Mouse (Mus musculus) midbrain, embryonic 10.5 days (tissue): ENCODE results near the gene Disp3. TPM values are rescaled to one million over a fixed set of nuclear protein-coding genes. Genes with fewer than 3 reads are reported as not detected.

ENCODE experiments used
- DNase-seq: peaks from one replicate; pipeline ENCODE4 v3.0.0-alpha.2; 2017; ENCODE audit warnings: low spot score
- H3K27ac ChIP-seq: fragments of 300-500 bp; sonication (generic); replicated peaks from 2 replicates; pipeline ENCODE4 v1.5.1; 2016; ENCODE audit warnings: mild to moderate bottlenecking
- H3K27me3 ChIP-seq: fragments of 300-500 bp; sonication (generic); 2 replicates; pipeline ENCODE4 v1.6.1; 2016; ENCODE audit warnings: low read depth, mild to moderate bottlenecking; ENCODE audit not compliant: poor library complexity, severe bottlenecking
- H3K36me3 ChIP-seq: fragments of 300-500 bp; sonication (generic); 2 replicates; pipeline ENCODE4 v1.6.1; 2016; ENCODE audit warnings: mild to moderate bottlenecking, moderate library complexity
- H3K4me1 ChIP-seq: fragments of 300-500 bp; sonication (generic); 2 replicates; pipeline ENCODE4 v1.6.1; 2016
- H3K4me3 ChIP-seq: fragments of 300-500 bp; sonication (generic); 2 replicates; pipeline ENCODE4 v1.5.1; 2016; ENCODE audit warnings: mild to moderate bottlenecking, moderate library complexity
- H3K9me3 ChIP-seq: fragments of 300-500 bp; sonication (generic); replicated peaks from 2 replicates; pipeline ENCODE4 v1.6.1; 2016; ENCODE audit warnings: mild to moderate bottlenecking
- WGBS: fragments of 180-500 bp; shearing (Covaris S2); methylation state at CpG from one replicate; pipeline ENCODE4 v1.1.7; 2016; 5-methylcytosine and 5-hydroxymethylcytosine counted together
- polyA plus RNA-seq: library from polyadenylated mRNA; unstranded; fragments of >200 nt; fragmentation: Nextera tagmentation; extraction: Ambion mirVana; gene quantifications from 2 replicates; pipeline ENCODE4 v1.2.1, GENCODE M21; 2016

The Disp3 gene
- polyA plus RNA-seq, 1 experiment from 2014 or later: 3.7 TPM

GRCm38 (mm10) chr4:148238218-148238617, 49.5 kb downstream of the Disp3 start:
- Histone ChIP-seq H3K4me1 (peaks cover 30% of the 10 kb centered on the region), H3K27me3 (peaks cover 2% of the 10 kb centered on the region; the same call in 1 of the 2 replicates), H3K36me3 (peaks cover 21% of the 10 kb centered on the region), H3K9me3 (no peaks in the 10 kb centered on the region), H3K4me3 (no peak overlapping the region), H3K27ac (peak overlapping the region; percentile 46; the same call in 1 of the 2 replicates)
- 51% methylated on average over 9 of the region's 9 CpGs for WGBS
- no peak for DNase-seq

- no peak for DNase-seq
- H3K36me3 ChIP-seq: peaks cover 10% of the 10 kb centered on the region
- H3K4me1 ChIP-seq: peaks cover 34% of the 10 kb centered on the region
- peaks cover 6% of the 10 kb centered on the region; the same call in 1 of the 2 replicates for H3K27me3 ChIP-seq
- H3K9me3 ChIP-seq: no peaks in the 10 kb centered on the region
- no peak overlapping the region for H3K4me3 ChIP-seq
- H3K27ac ChIP-seq: no peak overlapping the region
- 63% methylated on average over 8 of the region's 8 CpGs for WGBS
These were observed 51.1 kb downstream of the Disp3 start for GRCm38 (mm10) chr4:148236664-148237063.

GRCm38 (mm10) chr4:148233061-148233460, 54.7 kb downstream of the Disp3 start:
- Histone ChIP-seq H3K4me3 (no peak overlapping the region), H3K27me3 (peaks cover 15% of the 10 kb centered on the region), H3K36me3 (no peaks in the 10 kb centered on the region), H3K27ac (no peak overlapping the region), H3K9me3 (no peaks in the 10 kb centered on the region), H3K4me1 (peaks cover 21% of the 10 kb centered on the region)
- 87% methylated on average over 9 of the region's 9 CpGs for WGBS
- no peak for DNase-seq

- H3K4me3 ChIP-seq: no peak overlapping the region
- WGBS: 72% methylated on average over 10 of the region's 10 CpGs
- peaks cover 20% of the 10 kb centered on the region for H3K27me3 ChIP-seq
- H3K4me1 ChIP-seq: peaks cover 17% of the 10 kb centered on the region
- H3K9me3 ChIP-seq: no peaks in the 10 kb centered on the region
- no peak overlapping the region for H3K27ac ChIP-seq
- DNase-seq: no peak
- no peaks in the 10 kb centered on the region for H3K36me3 ChIP-seq
These were observed 55.1 kb downstream of the Disp3 start for GRCm38 (mm10) chr4:148232615-148233014.

- 73% methylated on average over 4 of the region's 4 CpGs for WGBS
- Histone ChIP-seq H3K27me3 (peaks cover 21% of the 10 kb centered on the region), H3K27ac (no peak overlapping the region), H3K9me3 (no peaks in the 10 kb centered on the region), H3K4me3 (no peak overlapping the region), H3K36me3 (no peaks in the 10 kb centered on the region), H3K4me1 (peaks cover 12% of the 10 kb centered on the region)
- no peak for DNase-seq
These were observed 55.6 kb downstream of the Disp3 start for GRCm38 (mm10) chr4:148232124-148232523.

DNA sequence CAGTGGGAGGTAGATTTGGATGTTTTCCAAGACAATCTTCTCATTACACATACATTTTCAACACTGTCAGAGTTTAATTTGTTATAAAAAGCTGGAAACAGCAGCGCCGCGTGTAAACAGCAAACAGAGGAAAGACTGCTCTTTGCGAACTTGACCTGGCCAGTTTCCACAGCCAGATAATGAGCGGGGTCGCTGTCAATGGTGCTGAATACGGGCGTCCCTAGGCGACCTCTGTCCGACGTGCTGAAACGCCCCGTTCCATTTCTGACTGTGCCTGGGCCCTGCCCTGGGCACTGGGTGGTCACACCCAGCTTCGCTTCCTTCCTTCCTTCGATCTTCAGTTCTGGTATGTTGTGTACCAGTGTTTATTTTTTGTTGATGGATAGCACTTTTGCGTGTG, 58.1 kb downstream of the Disp3 start:
- peak; percentile 70 for DNase-seq
- Histone ChIP-seq H3K4me3 (no peak overlapping the region), H3K27me3 (peaks cover 23% of the 10 kb centered on the region), H3K27ac (no peak overlapping the region), H3K36me3 (no peaks in the 10 kb centered on the region), H3K4me1 (peaks cover 12% of the 10 kb centered on the region), H3K9me3 (no peaks in the 10 kb centered on the region)
- 11% methylated on average over 16 of the region's 16 CpGs for WGBS

DNA sequence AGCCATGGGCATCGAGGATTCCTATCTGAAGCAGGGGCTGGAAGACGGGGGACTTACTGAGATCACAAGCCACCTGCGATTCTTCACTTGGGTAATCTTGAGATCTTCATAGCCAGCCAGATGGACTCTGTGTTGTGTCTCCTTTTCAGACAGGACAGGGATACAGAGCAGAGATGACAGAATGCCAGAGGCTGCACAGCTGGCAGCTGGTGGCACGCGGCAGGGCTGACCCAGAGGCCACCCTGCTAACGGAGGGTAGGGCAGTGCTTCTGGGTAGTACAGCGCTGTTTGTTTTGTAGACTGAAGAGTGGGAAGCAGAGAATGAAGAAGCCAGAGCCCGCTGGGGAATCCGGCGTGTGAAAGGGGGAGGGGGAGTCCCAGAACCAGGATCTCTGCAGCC, 64.8 kb downstream of the Disp3 start:
- WGBS: 45% methylated on average over 10 of the region's 10 CpGs
- DNase-seq: no peak
- H3K4me3 ChIP-seq: no peak overlapping the region
- no peaks in the 10 kb centered on the region for H3K9me3 ChIP-seq
- H3K4me1 ChIP-seq: peaks cover 24% of the 10 kb centered on the region
- no peak overlapping the region for H3K27ac ChIP-seq
- H3K36me3 ChIP-seq: no peaks in the 10 kb centered on the region
- H3K27me3 ChIP-seq: peaks cover 49% of the 10 kb centered on the region

DNA sequence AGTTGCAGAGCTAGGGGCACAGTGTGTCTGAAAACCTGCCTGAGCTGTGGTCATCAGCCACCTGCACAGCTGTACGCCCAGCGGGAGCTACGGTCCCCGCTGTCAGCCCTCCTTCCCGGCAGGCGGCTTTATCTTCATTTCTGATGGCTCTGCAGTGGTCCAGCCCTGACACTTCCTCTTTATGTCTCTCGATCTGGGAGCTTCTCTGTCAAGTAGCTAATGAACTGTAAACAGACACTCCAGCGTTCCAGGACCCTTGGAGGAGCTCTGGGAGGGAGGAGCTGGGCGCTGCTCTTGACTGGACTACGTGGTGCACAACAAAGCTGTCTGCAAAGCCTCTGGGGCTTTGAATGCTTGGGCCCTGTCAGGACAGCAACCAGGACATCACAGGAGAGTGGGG, 67.1 kb downstream of the Disp3 start:
- no peak overlapping the region for H3K27ac ChIP-seq
- peaks cover 17% of the 10 kb centered on the region for H3K4me1 ChIP-seq
- DNase-seq: no peak
- H3K36me3 ChIP-seq: no peaks in the 10 kb centered on the region
- H3K9me3 ChIP-seq: no peaks in the 10 kb centered on the region
- H3K27me3 ChIP-seq: peaks cover 48% of the 10 kb centered on the region
- WGBS: 11% methylated on average over 10 of the region's 10 CpGs
- H3K4me3 ChIP-seq: no peak overlapping the region

DNA sequence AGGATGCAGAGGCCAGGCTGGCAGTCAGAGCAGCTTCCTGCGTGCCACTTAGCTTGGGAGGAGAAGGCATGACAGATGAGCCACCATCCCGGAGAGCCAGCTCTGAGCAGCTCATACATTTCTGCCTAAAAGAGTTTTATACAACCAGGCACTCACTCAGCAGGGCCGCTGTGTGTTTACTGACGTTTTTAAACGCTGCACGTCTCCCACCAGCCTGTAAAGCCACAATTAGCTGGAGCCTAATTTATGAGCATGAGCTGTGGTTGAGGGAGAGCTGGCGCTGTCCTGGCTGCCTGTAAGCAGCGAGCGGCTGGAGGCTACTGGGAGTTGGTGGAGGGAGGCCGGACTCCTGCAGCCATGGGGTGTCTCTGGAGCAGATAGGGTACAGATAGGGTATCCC, 69.5 kb downstream of the Disp3 start:
- Histone ChIP-seq H3K36me3 (no peaks in the 10 kb centered on the region), H3K4me3 (no peak overlapping the region), H3K27ac (0 out of 2 replicates have a peak overlapping the region, but pooled peaks have one; percentile 9), H3K9me3 (no peaks in the 10 kb centered on the region), H3K4me1 (peaks cover 34% of the 10 kb centered on the region), H3K27me3 (peaks cover 62% of the 10 kb centered on the region)
- DNase-seq: no peak
- 39% methylated on average over 10 of the region's 10 CpGs for WGBS

DNA sequence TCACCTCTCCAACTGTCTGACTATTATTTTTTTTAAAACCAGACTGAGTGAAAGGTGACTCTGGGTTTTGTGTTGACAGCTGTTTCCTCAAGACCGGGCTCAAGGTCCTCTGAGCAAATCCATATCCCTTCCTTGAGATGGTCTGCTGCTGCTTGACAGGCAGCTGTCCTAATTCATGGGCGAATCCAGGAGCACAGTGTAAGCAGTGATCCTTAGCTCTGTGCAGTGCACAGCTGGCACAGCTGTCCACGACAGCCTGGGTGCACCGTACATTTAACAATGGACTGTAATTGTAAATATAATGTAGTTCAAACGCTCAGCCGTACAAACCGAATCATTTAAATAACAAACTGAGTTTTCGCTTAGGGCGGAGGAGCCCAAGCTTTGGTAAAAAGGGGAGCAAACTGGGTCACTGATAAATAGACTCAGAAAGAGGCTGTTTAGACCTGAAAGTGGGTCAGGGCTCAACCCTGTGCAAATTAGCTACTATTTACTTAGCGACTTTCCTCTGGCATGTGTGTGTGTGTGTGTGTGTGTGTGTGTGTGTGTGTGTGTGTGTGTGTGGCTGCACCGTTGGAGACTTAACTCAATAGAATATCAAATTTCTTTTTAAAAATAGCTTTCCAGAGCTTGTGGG, 72.4 kb downstream of the Disp3 start:
- no peak for DNase-seq
- Histone ChIP-seq H3K27me3 (peaks cover 50% of the 10 kb centered on the region), H3K9me3 (no peaks in the 10 kb centered on the region), H3K4me3 (no peak overlapping the region), H3K27ac (no peak overlapping the region), H3K36me3 (no peaks in the 10 kb centered on the region), H3K4me1 (peaks cover 27% of the 10 kb centered on the region)
- WGBS: 60% methylated on average over 11 of the region's 11 CpGs

DNA sequence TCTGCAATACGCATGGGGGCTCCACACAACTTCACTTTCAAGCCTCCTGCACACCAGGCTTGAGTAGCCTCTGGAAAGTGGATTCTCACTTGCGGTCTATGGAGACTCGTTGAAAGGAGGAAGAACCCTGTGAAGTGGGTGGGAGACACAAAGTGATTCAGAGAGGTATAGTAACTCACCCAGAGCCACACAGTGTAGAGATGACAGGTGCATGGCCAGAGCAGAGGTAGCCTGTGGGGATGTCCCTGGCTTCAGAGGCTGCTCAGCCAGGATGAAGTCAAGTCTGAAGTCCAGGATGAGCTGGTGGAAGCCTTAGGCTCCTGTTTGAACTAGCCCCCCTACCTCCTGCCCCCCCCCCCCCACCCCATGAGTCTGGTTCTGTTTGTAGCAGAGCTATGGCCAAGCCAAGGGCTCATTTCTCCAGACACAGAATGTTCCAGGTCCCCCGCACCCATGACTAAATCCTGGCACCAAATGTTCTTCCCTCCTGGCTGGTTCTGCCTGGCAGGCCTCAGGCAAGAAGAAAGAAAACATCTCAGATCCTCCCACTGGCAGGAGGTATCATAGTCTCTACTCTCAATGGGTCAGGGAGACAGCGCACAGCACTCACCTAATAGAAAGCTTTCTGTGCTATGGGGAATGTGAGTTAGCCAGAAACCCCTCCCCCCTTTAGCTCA, 73.2 kb downstream of the Disp3 start:
- H3K4me3 ChIP-seq: no peak overlapping the region
- H3K27me3 ChIP-seq: peaks cover 42% of the 10 kb centered on the region
- H3K4me1 ChIP-seq: peaks cover 26% of the 10 kb centered on the region
- no peak overlapping the region for H3K27ac ChIP-seq
- no peaks in the 10 kb centered on the region for H3K9me3 ChIP-seq
- no peak for DNase-seq
- WGBS: 50% methylated on average over 5 of the region's 5 CpGs
- H3K36me3 ChIP-seq: no peaks in the 10 kb centered on the region

- Histone ChIP-seq H3K27ac (no peak overlapping the region), H3K36me3 (no peaks in the 10 kb centered on the region), H3K4me3 (no peak overlapping the region), H3K27me3 (peaks cover 12% of the 10 kb centered on the region), H3K4me1 (peaks cover 27% of the 10 kb centered on the region), H3K9me3 (no peaks in the 10 kb centered on the region)
- WGBS: 73% methylated on average over 6 of the region's 6 CpGs
- DNase-seq: no peak
These were observed 82.9 kb downstream of the Disp3 start for GRCm38 (mm10) chr4:148204873-148205232.

DNA sequence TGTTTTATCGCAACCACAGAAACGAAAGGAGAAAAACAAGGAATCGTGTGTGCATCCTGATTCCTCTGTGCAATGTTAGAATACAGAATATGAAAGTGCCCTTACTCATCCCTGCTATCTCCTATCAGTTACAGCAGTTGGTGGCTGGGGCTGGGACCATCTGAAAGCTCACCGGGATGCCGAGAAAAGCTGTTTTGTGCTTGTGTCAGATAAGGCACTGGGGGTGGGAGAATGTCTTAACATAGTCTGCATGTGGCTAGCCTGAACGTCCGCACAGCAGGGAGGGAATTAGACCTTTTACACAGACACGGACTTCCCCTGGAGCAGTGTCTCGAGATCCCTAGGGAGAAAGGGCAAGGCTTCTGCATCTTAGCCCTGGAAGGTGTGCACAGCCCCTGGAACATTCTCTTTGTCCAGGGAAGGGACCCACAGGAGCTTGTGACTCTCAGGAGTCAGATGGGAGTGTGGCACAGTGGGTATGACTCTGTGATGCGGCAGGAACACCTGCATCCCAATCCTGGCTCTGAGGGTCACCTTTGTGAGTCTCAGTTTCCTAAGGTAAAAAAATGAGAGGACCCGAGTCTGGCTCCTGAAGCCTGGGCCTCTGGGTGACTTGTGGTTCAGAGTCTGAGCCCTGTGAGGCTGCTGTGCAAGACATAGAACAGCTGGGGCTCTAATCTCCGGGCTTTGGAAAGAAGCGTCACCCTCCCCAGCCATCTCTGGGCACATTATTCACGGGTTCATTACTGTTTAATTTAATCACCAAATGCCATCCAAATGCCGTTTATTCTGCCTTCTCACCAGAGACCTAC, 83.5 kb downstream of the Disp3 start:
- Histone ChIP-seq H3K4me1 (peaks cover 27% of the 10 kb centered on the region), H3K36me3 (no peaks in the 10 kb centered on the region), H3K27ac (peak overlapping the region; percentile 53), H3K4me3 (no peak overlapping the region), H3K27me3 (peaks cover 18% of the 10 kb centered on the region), H3K9me3 (no peaks in the 10 kb centered on the region)
- DNase-seq: no peak
- WGBS: 55% methylated on average over 15 of the region's 15 CpGs
